In the genomic region with DNA sequence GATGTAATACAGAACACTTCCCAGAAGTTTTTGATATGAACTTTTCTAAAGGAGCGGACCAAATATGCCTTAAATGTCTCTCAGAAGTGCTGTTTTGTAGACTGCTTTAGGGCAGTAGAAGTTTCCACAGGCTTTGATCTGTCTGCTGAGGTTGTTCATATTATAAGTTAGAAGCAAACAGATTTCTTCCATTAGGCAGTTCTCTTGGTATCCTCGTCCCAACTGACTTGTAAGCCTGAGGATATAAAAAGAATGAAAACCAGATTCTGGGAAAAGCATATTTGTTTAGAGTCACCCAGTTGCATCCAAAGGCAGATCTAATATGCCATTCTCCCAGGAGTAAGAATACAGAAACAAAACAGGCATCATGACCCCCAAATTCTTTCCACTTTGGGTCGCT, we compare ENCODE assay signal across 31 mouse cellular contexts. TPM values are rescaled to one million over a fixed set of nuclear protein-coding genes. Genes with fewer than 3 reads are reported as not detected.
"Had no signal": no experiment of that assay in that cellular context is flagged by ENCODE, and none has a peak within 500 bp of the region (broad histone marks: within the 10 kb centered on the region; RNA-seq: fewer than 3 reads in every experiment).

No protein-coding gene starts in this region.

- H3K9ac ChIP-seq: heart, embryonic 13.5 days; heart, embryonic 15.5 days; hindbrain, embryonic 12.5 days; hindbrain, embryonic 14.5 days; intestine, embryonic 15.5 days; kidney, embryonic 15.5 days; limb, embryonic 12.5 days; liver, embryonic 12.5 days; liver, embryonic 14.5 days had no signal

- H3K4me3 ChIP-seq: heart, adult 2 months; heart, embryonic 13.5 days; heart, embryonic 15.5 days; hindbrain, embryonic 10.5 days; hindbrain, embryonic 12.5 days; intestine, embryonic 15.5 days; kidney, embryonic 15.5 days; limb, embryonic 12.5 days; liver, embryonic 12.5 days had no signal

- H3K27me3 ChIP-seq: heart, embryonic 13.5 days; heart, embryonic 15.5 days; hindbrain, embryonic 12.5 days; intestine, embryonic 15.5 days; kidney, embryonic 15.5 days; limb, embryonic 12.5 days; liver, embryonic 12.5 days had no signal

- ATAC-seq: hindbrain, embryonic 16.5 days; inflammation-experienced regulatory T-cells, adult 6 months; intestine, embryonic 15.5 days; intestine, postnatal 0 days; liver, embryonic 12.5 days had no signal

- H3K4me1 ChIP-seq: heart, embryonic 13.5 days; heart, embryonic 15.5 days; hindbrain, embryonic 12.5 days; intestine, embryonic 15.5 days; liver, embryonic 12.5 days had no signal

- DNase-seq: gastrocnemius, postnatal 14 days; gastrocnemius, postnatal 36 days; heart, adult 11 months; heart, adult 2 months; heart, postnatal 14 days; heart, postnatal 4 days; kidney, adult 18-20 months; kidney, adult 8-10 months; kidney, postnatal 14 days; kidney, postnatal 36 days; layer of hippocampus, adult 9-11 months; layer of hippocampus, postnatal 36 days; left cerebral cortex, postnatal 4 days had no signal

- H3K4me2 ChIP-seq: heart, embryonic 11.5 days; heart, embryonic 13.5 days; heart, embryonic 15.5 days; hindbrain, embryonic 12.5 days; hindbrain, embryonic 14.5 days; intestine, embryonic 15.5 days; kidney, embryonic 15.5 days; limb, embryonic 12.5 days; liver, embryonic 12.5 days had no signal

- H3K36me3 ChIP-seq: heart, embryonic 13.5 days; heart, embryonic 15.5 days; hindbrain, embryonic 10.5 days; hindbrain, embryonic 12.5 days; intestine, embryonic 15.5 days; kidney, embryonic 15.5 days; limb, embryonic 12.5 days; liver, embryonic 12.5 days had no signal

- H3K27ac ChIP-seq: heart, adult 2 months; heart, embryonic 13.5 days; heart, embryonic 15.5 days; hindbrain, embryonic 10.5 days; hindbrain, embryonic 12.5 days; hindbrain, embryonic 14.5 days; intestine, embryonic 15.5 days; kidney, embryonic 15.5 days; kidney, postnatal 0 days; liver, embryonic 12.5 days; liver, embryonic 14.5 days had no signal

- H3K9me3 ChIP-seq: heart, embryonic 13.5 days; heart, embryonic 15.5 days; hindbrain, embryonic 10.5 days; hindbrain, embryonic 12.5 days; intestine, embryonic 15.5 days; kidney, embryonic 15.5 days; limb, embryonic 12.5 days; liver, embryonic 12.5 days had no signal

RNA-seq across cellular contexts. Expression of a gene that starts 24.9 kb away (rescaled TPM):
- total RNA-seq: layer of hippocampus, postnatal 14 days; layer of hippocampus, postnatal 36 days; left cerebral cortex, postnatal 10 days; left cerebral cortex, postnatal 25 days; left cerebral cortex, postnatal 4 days had no signal
- polyA plus RNA-seq: inflammation-experienced regulatory T-cells, adult 6 months had no signal
